In the genomic region with DNA sequence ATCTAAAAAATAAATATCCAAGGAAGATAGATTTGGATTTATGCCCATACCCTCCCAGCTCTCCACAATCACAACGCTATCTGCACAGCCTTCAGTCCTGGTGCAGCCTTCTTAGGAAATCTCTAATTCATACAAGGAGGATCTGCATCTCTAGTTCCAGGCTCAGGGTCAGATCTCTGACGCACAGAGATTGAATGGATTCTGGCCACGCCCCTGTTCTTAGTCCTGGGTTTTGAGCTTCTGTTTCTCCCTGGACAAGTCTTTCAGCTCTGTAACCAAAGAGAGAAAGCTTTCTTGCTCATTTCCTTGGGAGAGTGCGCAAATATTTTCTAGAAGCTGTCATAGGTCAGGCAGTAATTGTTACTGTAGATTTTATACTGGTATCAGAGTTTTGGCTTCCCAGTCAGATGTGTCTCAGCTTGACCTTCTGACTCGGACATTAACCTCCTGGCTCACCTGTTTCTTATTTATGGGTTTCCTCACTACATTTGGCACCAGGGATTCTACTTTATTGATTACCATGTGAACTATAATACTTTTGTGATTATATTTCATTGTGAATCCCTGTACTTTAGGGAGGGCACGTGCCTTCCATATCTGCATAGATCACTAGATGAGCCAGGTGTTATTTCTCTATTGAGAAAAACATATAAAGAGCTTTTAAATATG, we compare ENCODE assay signal across 18 mouse cellular contexts.
DNase-seq lines count a peak whose midpoint lies in the region; ATAC-seq lines count a peak whose summit lies in the region.
"Had no signal": no experiment of that assay in that cellular context is flagged by ENCODE, and none has a peak within 500 bp of the region (broad histone marks: within the 10 kb centered on the region; RNA-seq: fewer than 3 reads in every experiment).

No protein-coding gene starts in this region.

- DNase-seq in adrenal gland, adult 2 months = peak; percentile 33
- DNase-seq in adrenal gland, postnatal 4 days (ENCODE audit: low spot score in 2 of 2) = no peak
- DNase-seq in adrenal gland, adult 8-10 months = peak; percentile 24
- peak; percentile 4 for DNase-seq in adrenal gland, postnatal 25 days
- no peak for DNase-seq in left cerebral cortex, postnatal 36 days (ENCODE audit: low spot score in 2 of 2)
- DNase-seq: B cell, adult 2 months; cerebellum, adult 11-12 months; cerebellum, adult 8-10 months; cerebellum, postnatal 10 days; cerebellum, postnatal 36 days; embryo, embryonic 11 days; gastrocnemius, postnatal 10 days; gastrocnemius, postnatal 36 days; heart, adult 2 months; kidney, adult 2 months had no signal

- no peak for ATAC-seq in cerebellum, adult (ENCODE audit: insufficient number of reproducible peaks, low FRiP score, low TSS enrichment)
- ATAC-seq: forebrain, embryonic 15.5 days; intestine, postnatal 0 days had no signal

- intact Hi-C loops in left cerebral cortex, postnatal 36 days (cut with DNase I) = no loop called here

Comparison
In these comparisons a context has a peak if more than half of its experiments do, and no peak if none do; other contexts are left out.
1. DNase-seq: peak in adrenal gland, adult 2 months (single experiment), adrenal gland, adult 8-10 months (single experiment) and adrenal gland, postnatal 25 days (single experiment); none in adrenal gland, postnatal 4 days (0 of 2) and left cerebral cortex, postnatal 36 days (0 of 2).